ENCODE assay signal across 13 mouse cellular contexts in the genomic region with DNA sequence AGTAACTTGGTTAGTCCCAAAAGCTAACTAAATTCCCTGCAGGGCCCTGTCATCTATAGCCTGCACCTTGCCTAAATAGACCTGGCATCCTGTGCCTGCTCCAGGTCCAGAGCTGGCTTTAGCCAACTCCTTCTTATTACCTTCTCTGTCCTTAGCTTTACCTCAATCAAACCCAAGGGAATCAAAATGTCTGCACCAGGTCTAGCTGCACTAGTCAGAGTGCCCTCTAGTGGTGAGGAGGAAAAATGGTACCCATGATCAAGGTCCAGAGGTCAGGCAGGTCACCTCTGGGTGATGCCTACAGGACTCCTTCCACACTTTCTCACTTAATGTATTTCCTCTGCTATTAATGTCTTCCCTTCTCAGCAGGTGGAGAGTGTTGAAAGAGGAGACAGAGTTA. TPM values are rescaled to one million over a fixed set of nuclear protein-coding genes. Genes with fewer than 3 reads are reported as not detected.
DNase-seq lines count a peak whose midpoint lies in the region; ATAC-seq and TF ChIP-seq lines count a peak whose summit lies in the region.
"Had no signal": no experiment of that assay in that cellular context is flagged by ENCODE, and none has a peak within 500 bp of the region (broad histone marks: within the 10 kb centered on the region; RNA-seq: fewer than 3 reads in every experiment).

No protein-coding gene starts in this region.

- no peak for DNase-seq in heart, postnatal 0 days (ENCODE audit: low spot score)
- DNase-seq in heart, adult 8-10 months (ENCODE audit: low spot score): no peak
- peak; percentile 5 for DNase-seq in thymus, postnatal 14 days
- DNase-seq in thymus, postnatal 4 days: no peak
- peak; percentile 14 for DNase-seq in embryonic facial prominence, embryonic 10.5 days (ENCODE audit: low spot score)
- peak; percentile 50 for DNase-seq in splenic B cell, adult 2 months (ENCODE audit: low read depth, low spot score)
- DNase-seq in hindbrain, embryonic 10.5 days (ENCODE audit: low spot score): no peak
- DNase-seq: cerebellum, postnatal 36 days; gastrocnemius, postnatal 10 days; kidney, adult 11 months had no signal

- H3K27ac ChIP-seq in heart, postnatal 0 days (ENCODE audit: low read depth): no peak overlapping the region
- no peak overlapping the region for H3K27ac ChIP-seq in embryonic facial prominence, embryonic 10.5 days (replicated peaks)
- H3K27ac ChIP-seq in midbrain, embryonic 15.5 days: no peak overlapping the region
- no peak overlapping the region for H3K27ac ChIP-seq in hindbrain, embryonic 10.5 days
- H3K27ac ChIP-seq: limb, embryonic 12.5 days had no signal

- no peak for ATAC-seq in heart, postnatal 0 days (ENCODE audit: insufficient read depth, low read depth)
- ATAC-seq in midbrain, embryonic 15.5 days (replicated peaks): no peak

- H3K9me3 ChIP-seq in heart, postnatal 0 days (replicated peaks; ENCODE audit: control insufficient read depth, low read length): no peaks in the 10 kb centered on the region
- H3K9me3 ChIP-seq in embryonic facial prominence, embryonic 10.5 days: no peaks in the 10 kb centered on the region
- H3K9me3 ChIP-seq in midbrain, embryonic 15.5 days: no peaks in the 10 kb centered on the region
- no peaks in the 10 kb centered on the region for H3K9me3 ChIP-seq in hindbrain, embryonic 10.5 days
- H3K9me3 ChIP-seq: limb, embryonic 12.5 days had no signal

- TF ChIP-seq EP300 in heart, postnatal 0 days (IDR thresholded peaks at IDR 0.05; ENCODE audit: low read depth): no peak

- peak; percentile 54 for TF ChIP-seq CTCF in heart, postnatal 0 days (IDR thresholded peaks at IDR 0.05; ENCODE audit: low read depth)

- H3K9ac ChIP-seq in heart, postnatal 0 days (replicated peaks; ENCODE audit: low read depth, low read length): no peak overlapping the region
- no peak overlapping the region for H3K9ac ChIP-seq in midbrain, embryonic 15.5 days
- H3K9ac ChIP-seq: limb, embryonic 12.5 days had no signal

- H3K4me1 ChIP-seq in heart, postnatal 0 days (ENCODE audit: control insufficient read depth, insufficient read depth): no peaks in the 10 kb centered on the region
- H3K4me1 ChIP-seq in embryonic facial prominence, embryonic 10.5 days: no peaks in the 10 kb centered on the region
- H3K4me1 ChIP-seq in midbrain, embryonic 15.5 days: no peaks in the 10 kb centered on the region
- no peaks in the 10 kb centered on the region for H3K4me1 ChIP-seq in hindbrain, embryonic 10.5 days (replicated peaks)
- H3K4me1 ChIP-seq: limb, embryonic 12.5 days had no signal

- H3K4me3 ChIP-seq in heart, postnatal 0 days (ENCODE audit: low read depth, low read length): no peak overlapping the region
- no peak overlapping the region for H3K4me3 ChIP-seq in embryonic facial prominence, embryonic 10.5 days
- no peak overlapping the region for H3K4me3 ChIP-seq in midbrain, embryonic 15.5 days
- H3K4me3 ChIP-seq in hindbrain, embryonic 10.5 days: no peak overlapping the region
- H3K4me3 ChIP-seq: limb, embryonic 12.5 days; myocyte had no signal

- H3K27me3 ChIP-seq in heart, postnatal 0 days (ENCODE audit: control insufficient read depth, insufficient read depth, low read length): no peaks in the 10 kb centered on the region
- H3K27me3 ChIP-seq in embryonic facial prominence, embryonic 10.5 days (replicated peaks; ENCODE audit: low read depth, poor library complexity, severe bottlenecking): peaks cover 4% of the 10 kb centered on the region
- no peaks in the 10 kb centered on the region; the same call in 1 of the 2 replicates for H3K27me3 ChIP-seq in splenic B cell, adult 2 months (ENCODE audit: control insufficient read depth, insufficient read depth, low read length, poor library complexity, severe bottlenecking)
- no peaks in the 10 kb centered on the region for H3K27me3 ChIP-seq in midbrain, embryonic 15.5 days (replicated peaks)
- peaks cover 6% of the 10 kb centered on the region for H3K27me3 ChIP-seq in hindbrain, embryonic 10.5 days (ENCODE audit: insufficient read depth, poor library complexity, severe bottlenecking)
- H3K27me3 ChIP-seq: limb, embryonic 12.5 days had no signal

- H3K36me3 ChIP-seq in heart, postnatal 0 days (replicated peaks; ENCODE audit: control insufficient read depth, insufficient read depth, low read length): no peaks in the 10 kb centered on the region
- no peaks in the 10 kb centered on the region for H3K36me3 ChIP-seq in embryonic facial prominence, embryonic 10.5 days (replicated peaks)
- no peaks in the 10 kb centered on the region for H3K36me3 ChIP-seq in splenic B cell, adult 2 months (ENCODE audit: control insufficient read depth, insufficient read depth, low read length, poor library complexity, severe bottlenecking)
- no peaks in the 10 kb centered on the region for H3K36me3 ChIP-seq in midbrain, embryonic 15.5 days (replicated peaks)
- no peaks in the 10 kb centered on the region for H3K36me3 ChIP-seq in hindbrain, embryonic 10.5 days
- H3K36me3 ChIP-seq: limb, embryonic 12.5 days had no signal

- no peak overlapping the region for H3K4me2 ChIP-seq in heart, postnatal 0 days (ENCODE audit: low read depth, low read length)
- H3K4me2 ChIP-seq in midbrain, embryonic 15.5 days: no peak overlapping the region
- H3K4me2 ChIP-seq: limb, embryonic 12.5 days had no signal

RNA-seq across cellular contexts. Expression of a gene that starts 6.2 kb away (rescaled TPM):
- total RNA-seq in heart, postnatal 0 days (2014; rRNA removed; ENCODE audit: low replicate concordance): 0.84 and 1.2 TPM in 2 replicates
- polyA plus RNA-seq in heart, postnatal 0 days (2015; fragmentation: Nextera tagmentation; extraction: Ambion mirVana): 0.32 and 0.51 TPM in 2 replicates
- 1 to 10 TPM; 1.1 to 2.1 (median 1.4) TPM for total RNA-seq in heart, adult 8-10 months (2022)
- polyA plus RNA-seq in embryonic facial prominence, embryonic 10.5 days (2016; fragmentation: Nextera tagmentation; extraction: Ambion mirVana): 0.43 and 0.51 TPM in 2 replicates
- 24.6 and 27.8 TPM in 2 replicates for polyA plus RNA-seq in midbrain, embryonic 15.5 days (2015; fragmentation: Nextera tagmentation; extraction: Ambion mirVana)
- 0.90 and 1.4 TPM in 2 replicates for polyA plus RNA-seq in hindbrain, embryonic 10.5 days (2016; fragmentation: Nextera tagmentation; extraction: Ambion mirVana)

Comparison
In these comparisons a context has a peak if more than half of its experiments do, and no peak if none do; other contexts are left out.
1. DNase-seq: peak in thymus, postnatal 14 days (single experiment), embryonic facial prominence, embryonic 10.5 days (single experiment) and splenic B cell, adult 2 months (single experiment); none in heart, postnatal 0 days (single experiment), heart, adult 8-10 months (single experiment), thymus, postnatal 4 days (single experiment) and hindbrain, embryonic 10.5 days (single experiment).
2. RNA of a gene that starts 6.2 kb away (polyA plus RNA-seq): 24.6 to 27.8 TPM in midbrain, embryonic 15.5 days; 0.90 to 1.4 TPM in hindbrain, embryonic 10.5 days, 0.43 to 0.51 TPM in embryonic facial prominence, embryonic 10.5 days and 0.32 to 0.51 TPM in heart, postnatal 0 days; every median in the first group is over 10 times any median in the second.